Mouse (Mus musculus): ENCODE measurements around the gene Gm28079.
"Not testable (repeated sequence)": the region's sequence is repeated elsewhere in the genome, so short reads cannot be mapped to it uniquely, and the experiment has no call there.

Gm28079 gene

DNA sequence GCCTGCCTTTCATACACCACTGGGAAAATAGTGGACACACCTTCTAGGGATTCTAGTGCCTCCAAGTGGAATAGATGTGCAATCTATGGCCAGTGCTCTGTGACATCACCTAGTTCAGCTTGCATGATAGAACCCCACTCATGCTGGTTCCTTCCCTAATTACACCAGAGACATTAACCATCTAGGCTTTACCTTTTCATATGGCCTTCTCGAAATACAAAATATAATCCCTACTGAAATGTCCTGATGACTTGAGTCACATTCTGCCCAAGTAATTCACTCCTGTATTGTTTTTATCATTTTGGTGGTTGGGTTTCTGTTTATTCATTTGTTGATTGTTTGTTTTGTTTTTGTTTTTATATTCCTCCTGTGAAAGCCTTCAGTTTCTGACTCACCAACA is at the start of gene Gm28079:
Gm28079 (minus strand) TSS at position 101 of the 400 bp plus-strand sequence.
- DNase-seq, result not testable (repeated sequence)
